Mouse (Mus musculus) layer of hippocampus, postnatal 14 days (tissue): Measurements from ENCODE around the gene Mrps23. TPM values are rescaled to one million over a fixed set of nuclear protein-coding genes. Genes with fewer than 3 reads are reported as not detected.

Source experiments
- DNase-seq, 2 experiments: peaks; one replicate each; pipeline ENCODE4 v3.0.0; 2021 to 2022; ENCODE audit warnings: low spot score in 2 of 2, mixed read lengths in 1 of 2
- total RNA-seq, 2 experiments: library from RNA; stranded (reverse); gene quantifications; 2 replicates each; pipeline ENCODE4 v1.2.3; 2021

The Mrps23 gene
- total RNA-seq, 2 experiments from 2014 or later: 58.2 to 61.3 TPM

DNA sequence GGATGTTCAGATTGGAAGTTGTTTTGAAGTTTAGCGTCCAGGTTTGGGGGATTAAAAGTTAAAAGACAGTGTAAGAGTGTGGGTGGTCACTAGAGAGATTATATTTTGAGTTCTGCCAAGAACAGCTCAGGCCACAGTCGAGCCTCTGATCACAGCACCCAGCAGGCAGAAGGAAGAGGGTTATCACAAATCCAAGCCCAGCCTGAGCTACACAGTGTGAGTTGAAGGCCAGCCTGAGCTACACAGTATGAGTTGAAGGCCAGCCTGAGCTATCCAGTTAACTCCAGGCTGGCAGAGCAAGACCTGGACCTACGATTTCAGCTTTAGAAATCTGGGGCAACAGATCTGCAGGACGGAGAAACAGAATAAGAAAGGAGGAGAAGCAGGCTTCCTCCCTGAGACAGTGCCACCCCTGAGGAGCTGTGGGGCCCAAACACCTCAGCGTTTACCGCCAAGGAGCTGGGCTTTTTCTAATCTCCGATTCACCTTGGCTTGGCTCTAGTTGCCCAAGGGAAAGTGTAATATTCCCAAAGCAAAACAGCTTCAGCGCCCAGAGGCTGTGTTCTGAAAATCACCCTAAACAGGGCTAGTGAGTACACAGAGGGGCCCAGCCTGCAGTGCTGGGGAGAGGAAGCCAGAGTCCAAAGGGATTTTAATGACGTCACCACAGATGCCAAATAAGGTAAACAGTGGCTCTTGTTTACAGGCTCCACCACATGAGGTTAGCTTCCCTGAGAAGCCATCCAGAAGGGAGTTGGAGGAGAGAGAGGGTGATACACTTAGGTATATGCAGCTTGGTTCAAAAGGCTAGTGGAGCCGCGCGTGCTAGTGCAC is 37.5 kb downstream of the Mrps23 start:
- no peak for DNase-seq

DNA sequence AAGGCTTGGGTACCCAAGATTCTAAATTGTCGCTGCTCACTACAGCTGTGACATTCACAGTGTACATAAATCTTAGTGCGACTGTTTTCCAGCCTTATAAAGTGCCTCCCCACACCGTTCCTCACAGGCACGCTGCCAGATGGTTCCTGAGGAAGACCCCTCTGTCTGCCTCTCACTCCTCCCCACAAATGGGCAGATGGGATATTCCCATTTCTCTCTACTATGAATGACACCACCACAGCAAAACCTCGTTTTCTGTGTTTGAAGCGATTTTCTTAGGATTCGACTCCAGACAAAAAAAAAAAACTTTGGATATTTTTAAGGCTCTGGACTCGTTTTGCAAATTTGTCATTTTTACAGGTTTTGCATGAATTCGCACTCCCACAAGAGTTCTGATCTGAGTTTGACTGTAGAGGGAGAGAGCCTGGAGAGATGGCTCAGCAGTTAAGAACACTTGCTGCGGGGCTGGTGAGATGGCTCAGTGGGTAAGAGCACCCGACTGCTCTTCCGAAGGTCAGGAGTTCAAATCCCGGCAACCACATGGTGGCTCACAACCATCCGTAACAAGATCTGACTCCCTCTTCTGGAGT is 41.5 kb downstream of the Mrps23 start:
- DNase-seq: no peak

DNA sequence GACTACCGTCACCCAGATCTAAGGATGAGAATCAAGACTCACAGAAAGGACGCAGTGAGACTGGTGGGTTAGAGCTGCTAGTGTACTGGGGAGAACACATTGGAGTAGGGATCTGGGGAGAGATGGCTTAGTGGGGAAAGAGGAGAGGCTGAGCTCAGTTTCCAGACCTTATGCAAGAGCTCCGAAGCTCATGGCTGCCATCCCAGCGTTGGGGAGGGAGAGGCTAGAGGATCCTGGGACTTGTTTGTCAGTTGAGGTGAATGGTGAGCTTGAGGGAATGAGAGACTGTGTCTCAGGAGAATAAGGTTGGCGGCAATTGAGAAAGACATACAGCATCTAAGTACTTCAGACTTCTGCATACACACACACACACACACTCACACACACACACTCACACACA is 44.4 kb downstream of the Mrps23 start:
- DNase-seq: no peak

DNA sequence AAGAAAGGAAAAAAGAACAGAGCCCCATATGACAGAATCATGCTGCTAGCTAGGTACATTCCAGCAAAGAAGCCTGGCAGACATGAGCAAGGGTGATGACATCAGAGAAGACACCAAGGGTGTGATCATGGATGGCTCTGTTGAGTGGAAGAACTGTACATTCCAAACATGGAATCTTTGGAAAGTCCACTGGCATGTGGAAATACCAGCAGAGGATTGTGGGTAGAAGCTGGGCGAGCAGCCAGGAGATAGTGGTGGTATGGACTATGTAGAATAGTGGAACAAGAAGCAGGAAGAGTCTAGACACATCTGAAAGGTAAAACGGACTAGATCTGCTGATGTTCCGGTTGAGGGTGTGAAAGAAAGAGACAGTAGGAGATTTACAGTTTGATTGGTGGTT is 46.4 kb downstream of the Mrps23 start:
- DNase-seq: no peak

DNA sequence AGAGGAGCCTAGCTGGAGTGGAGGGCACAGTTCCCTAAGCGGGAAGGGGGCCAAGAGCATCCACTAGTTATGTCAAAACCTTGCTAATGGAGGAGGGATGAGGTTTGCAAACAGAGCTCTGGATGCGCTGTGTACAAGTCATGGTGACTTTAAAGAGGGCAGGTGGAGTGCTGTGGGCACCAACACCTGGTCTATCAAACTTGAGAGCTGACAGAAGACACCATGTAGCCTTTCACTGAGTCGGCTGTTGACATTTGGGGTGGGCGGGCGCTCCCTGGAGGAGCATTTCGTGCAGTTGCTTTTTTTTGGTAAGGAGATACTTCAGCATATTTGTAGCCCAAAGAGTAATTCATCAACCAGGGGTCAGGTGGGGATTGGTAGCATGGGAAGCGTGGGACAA is 47.1 kb downstream of the Mrps23 start:
- no peak for DNase-seq

DNA sequence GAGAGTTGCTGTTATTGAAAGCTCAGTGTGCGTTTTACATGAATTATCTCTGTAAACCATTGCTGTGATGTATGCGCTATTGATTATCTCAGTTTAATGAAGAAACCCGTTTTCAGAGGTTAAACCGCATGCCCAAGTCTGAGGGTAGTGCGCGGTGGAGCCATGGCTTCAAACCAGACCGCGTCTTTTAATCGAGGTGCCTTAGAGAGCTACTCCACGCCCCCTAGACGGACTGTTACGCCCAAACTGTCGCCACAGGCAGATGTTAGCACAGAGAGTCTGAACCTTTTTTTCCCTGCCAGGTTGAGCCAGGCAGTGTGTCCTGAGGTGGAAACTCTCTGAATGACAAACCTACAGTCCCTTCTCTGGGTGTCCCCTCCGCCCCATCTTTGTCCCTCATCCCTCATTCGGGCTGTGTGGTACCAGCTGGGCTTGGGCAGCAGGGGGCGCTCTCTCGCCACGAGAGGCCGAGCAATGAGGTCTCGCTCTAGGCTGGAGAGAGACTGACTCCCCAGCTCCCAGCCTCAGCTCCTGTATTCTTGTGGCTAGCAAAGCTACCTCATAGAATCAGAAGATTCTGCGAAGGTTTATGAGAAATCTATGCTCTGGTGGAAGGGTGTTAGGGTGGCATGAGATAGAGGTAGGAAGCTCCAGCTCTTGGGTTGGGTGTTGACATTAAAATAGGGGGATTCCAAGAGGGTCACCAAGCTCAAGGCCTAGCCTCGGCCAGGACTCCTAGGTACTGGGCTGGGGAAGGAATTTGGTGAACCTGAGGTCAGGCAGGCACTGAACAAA is 48.0 kb downstream of the Mrps23 start:
- peak; percentile 80 for DNase-seq

DNA sequence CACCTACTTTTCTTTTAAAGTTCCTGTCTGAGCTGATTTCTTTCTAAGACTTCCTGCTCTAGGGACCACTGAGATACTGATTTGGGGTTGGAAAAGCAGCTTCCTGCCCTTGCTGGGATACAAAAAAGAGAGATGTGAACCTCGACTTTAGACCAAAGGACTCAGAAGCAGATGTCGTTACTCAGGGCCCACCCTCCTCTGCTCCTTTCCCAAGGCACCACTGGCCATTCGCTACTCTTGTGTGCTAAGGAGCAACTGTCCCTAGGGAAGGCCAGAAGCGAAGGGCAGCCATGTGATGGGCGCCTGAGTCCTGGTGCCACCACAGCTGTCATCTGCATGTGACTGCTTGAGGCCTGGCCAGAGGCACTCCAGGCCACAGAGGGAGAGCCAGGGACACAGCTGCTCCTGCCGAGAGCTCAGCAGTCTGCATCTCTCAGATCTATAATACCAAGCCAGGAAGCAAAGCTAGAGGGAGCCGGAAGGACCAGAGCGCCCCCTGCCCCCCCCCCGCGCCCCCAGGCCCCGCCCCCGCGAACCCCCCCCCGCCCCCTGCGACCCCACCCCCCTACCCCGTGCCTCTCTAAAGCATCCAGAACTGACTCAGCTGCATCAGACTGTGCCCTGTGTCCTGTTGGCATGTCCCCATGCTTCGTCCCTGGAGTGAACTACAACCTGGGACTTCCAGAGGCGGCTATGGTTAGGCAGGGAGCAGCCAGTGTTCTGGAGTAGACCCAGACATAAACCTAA is 48.8 kb downstream of the Mrps23 start:
- DNase-seq: no peak

DNA sequence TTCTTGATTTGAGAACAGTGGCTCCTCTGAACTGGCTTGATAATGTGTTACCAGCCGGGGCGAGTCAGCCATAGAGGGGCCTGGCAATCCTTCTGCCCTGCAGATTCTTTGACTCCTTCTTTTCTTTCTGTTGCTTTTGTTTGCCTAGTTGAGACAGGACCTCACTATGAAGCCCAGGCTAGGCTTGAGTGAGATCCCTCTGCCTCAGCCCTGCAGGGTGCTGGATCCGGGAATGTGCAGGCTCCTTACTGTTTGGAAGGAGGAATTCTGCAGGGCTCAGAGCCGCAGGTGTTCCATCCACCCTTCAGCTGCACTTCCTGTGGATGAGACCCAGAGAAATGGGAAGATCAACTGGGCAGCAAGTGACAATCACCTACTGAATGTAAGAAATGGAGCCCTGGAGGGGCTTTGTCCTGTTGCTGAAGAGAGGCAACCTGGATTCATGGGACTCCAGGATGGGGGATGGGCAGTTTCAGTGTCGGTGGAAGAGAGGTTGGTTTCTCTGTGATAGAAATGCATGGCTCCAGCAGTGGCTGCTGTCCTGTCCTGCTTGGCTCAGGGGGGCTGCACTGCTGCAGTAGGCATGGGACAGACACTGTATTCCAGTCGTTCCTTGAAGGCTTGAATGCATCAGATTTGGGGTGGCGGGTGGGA is 49.5 kb downstream of the Mrps23 start:
- DNase-seq: no peak

DNA sequence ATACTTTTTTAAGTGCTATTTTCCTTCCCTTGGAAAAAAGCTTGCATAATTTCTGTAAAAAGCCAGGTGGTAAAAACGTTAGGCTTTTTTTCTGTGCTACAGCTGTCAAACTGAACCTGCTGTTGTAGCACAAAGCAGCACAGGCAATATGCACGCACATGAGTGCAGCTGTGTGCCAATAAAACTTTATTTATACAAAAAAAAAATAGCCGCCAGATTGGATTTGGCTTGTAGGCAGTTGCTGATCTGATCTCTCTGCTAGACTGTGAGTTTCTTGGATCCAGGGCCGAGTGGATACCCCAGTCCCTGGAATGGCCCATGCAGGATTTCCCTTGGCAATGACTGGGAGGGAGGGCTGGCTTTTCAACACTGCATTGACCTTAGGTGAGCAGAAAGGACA is 53.5 kb downstream of the Mrps23 start:
- no peak for DNase-seq

DNA sequence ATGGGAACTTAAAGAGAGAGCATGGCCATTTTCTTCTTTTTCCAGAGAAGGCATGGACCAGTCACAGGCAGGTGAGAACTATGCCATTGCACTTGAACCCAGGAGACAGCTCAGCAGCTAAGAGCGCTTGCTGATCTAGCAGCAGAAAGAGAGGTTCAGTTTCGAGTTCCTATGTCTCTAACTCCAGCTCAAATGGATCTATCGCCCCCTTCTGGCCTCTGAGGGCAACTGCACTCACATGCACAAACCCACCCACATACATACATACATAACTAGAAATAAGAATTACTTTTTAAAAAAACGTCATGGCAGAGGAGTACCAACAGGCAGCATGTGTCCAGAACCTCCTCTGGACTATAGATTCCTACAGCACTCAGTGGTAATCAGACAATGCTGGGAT is 54.0 kb downstream of the Mrps23 start:
- no peak for DNase-seq

DNA sequence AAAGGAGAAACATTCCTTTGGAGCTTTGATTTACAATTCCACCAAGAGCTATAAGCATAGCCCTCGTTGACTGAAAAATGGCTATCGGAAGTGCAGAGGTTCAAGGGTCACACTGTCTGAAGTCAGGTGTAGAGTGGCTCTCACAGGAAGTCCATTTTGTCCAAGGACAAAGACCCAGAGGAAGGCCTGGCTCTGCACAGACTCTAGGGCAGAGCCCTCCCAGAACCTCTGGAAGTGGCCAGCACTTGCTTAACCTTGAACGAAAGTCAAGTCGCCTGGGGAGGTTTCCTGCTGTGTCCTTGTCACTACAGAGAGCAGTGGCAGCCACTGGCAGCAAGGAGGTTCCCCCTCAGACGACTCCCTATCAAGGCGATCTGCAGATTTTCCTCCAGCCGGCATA is 56.3 kb downstream of the Mrps23 start:
- no peak for DNase-seq

Other genes starting within 250 kb of the Mrps23 start
- gene Dynll2, start 216.9 kb upstream of the Mrps23 start, total RNA-seq: 100 to 1,000 TPM; 406 to 432 TPM
- 100 to 1,000 TPM; 202 to 214 TPM for gene Srsf1, start 157.0 kb upstream of the Mrps23 start, total RNA-seq
- gene Vezf1, start 136.1 kb upstream of the Mrps23 start, total RNA-seq: 10 to 100 TPM; 24.8 to 27.7 TPM
- 10 to 100 TPM; 32.0 to 32.1 TPM for gene Cuedc1, start 106.3 kb upstream of the Mrps23 start, total RNA-seq
- gene Ccdc182, start 89.7 kb downstream of the Mrps23 start, total RNA-seq: not detected